Mouse (Mus musculus): ENCODE measurements around the gene 2310039H08Rik.
A peak's percentile ranks its signal among the peaks of the same experiment; 100 is the strongest.
"Not testable (repeated sequence)": the region's sequence is repeated elsewhere in the genome, so short reads cannot be mapped to it uniquely, and the experiment has no call there.

2310039H08Rik gene

DNA sequence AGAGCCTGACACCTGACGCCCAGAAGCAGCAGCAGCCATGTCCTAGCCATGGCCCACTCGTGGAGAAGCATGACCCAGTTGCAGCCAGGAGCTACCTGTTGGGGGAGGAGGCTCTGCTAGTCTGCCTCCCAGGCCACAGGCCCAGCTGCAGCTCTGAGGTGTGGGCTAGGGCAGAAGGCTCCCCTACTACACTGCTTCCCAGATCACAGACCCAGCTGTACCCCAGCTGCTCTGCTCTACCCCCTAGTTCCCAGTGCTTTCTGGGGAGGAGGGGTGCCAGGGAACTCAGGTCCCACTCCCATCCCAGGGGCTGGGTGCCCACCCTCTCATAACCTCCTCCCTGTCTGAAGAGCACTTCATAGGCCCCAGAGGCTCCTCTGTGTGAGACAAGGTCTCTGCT, 8.9 kb upstream of the 2310039H08Rik start, which contains the start of gene Ptcra:
Ptcra (minus strand) TSS at position 169 of the 400 bp plus-strand sequence.
- DNase-seq = no peak

DNA sequence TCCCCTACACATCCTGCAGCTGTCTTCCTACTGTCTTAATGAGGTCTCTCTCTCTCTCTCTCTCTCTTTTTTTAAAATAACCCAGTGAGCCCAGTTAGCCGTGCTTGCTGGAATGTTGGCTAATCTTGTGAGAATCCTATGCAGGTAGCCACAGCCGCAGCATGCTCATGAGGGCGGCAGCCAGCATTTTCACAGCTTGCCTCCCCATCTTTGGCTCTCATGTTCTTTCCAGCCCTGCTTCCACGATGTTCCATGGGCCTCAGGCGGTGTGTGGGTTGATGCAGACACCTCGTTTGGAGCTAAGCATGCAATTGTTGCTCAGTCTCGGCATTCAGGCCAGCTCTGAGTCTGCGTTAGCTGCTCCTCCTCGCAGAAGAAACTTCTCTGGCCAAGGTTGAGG, 7.5 kb upstream of the 2310039H08Rik start:
- not testable (repeated sequence) for DNase-seq

DNA sequence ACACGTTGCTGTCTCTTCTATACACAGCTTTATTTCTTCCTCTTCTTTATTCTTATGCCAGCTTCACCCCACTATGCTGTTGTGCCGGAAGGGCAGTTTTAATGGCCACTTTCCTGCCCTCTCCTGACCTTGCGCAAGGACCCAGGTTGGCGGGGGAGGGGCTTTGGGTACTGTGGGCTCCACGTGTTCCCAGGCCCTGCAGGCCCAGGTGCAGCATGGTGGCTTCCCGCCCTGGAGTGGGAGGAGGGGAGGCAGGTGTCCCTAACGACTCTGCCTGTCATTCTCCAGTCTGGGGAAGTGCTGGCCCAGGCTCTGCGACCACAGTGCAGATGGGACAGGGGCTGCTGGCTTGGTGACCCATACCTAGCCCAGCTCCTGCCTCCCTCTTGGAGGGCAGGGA, 4.6 kb upstream of the 2310039H08Rik start:
- no peak for DNase-seq

DNA sequence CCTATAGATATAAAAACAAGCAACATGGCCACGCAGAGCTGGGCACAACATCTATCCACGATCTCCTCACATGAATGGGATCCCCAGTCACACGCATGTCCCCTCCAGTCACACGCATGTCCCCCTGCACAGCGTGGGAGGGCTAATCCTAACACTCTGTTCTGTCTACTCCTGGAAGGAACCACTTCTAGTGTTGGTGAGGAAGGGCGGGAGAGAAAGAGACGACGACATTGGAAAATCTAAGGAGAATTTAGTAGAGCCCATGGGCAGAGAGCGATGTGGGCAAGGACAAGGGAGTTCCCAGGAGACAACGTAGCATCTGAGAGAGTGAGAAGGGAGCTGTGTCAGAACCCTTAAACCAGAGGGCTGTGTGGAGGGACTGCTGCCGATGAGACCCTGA, 1.9 kb upstream of the 2310039H08Rik start:
- DNase-seq = no peak

DNA sequence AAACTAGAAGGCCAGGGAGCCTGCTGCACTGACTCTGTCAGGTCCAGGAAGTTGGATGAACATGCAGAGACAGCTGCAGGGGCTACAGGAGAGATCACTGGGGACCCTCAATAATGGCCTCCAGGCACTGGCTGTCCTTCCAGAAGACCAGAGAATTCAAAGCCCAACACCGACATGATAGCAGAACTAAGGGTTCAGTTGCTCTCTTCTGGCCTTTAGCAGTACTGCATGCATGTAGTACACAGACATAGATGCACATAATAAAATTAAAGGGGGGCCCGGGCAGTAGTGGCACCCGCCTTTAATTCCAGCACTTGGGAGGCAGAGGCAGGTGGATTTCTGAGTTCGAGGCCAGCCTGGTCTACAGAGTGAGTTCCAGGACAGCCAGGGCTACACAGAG, 1.4 kb upstream of the 2310039H08Rik start:
- peak; percentile 46 for DNase-seq

DNA sequence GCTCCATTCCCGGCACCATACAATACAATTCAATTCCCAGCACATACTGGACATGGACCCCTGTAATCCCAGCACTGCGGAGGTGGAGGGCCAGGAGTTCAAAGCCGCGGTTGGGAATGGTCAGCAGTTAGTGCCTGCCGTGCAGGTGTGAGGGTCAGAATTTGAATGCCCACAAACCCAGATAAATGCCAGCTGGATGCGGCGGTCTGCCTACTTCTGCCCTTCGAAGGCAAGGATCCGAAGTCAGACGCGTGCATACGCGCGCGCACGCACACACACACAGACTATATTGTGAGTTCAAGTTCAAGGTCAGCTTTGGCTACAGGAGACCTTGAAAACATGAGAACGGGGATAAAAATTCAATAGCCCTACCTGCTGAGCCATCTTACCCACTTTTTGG, 819 bp upstream of the 2310039H08Rik start:
- DNase-seq = no peak

DNA sequence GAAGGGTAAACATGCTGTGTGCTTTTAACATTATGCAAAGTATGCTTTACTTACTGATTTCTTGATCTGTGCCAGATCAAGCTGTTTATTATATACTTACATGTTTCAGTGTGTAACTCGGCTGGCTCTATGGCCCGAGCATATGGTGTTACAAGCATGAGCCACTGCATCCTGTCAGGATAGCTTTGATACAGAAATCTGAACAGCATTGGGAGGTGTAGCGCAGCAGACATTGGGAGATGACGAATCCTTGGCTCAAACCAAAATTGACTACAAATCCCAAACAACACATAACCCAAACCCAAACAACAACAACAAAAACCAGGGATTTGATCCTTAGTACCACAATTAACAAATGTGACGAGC, 414 bp upstream of the 2310039H08Rik start:
- no peak for DNase-seq

DNA sequence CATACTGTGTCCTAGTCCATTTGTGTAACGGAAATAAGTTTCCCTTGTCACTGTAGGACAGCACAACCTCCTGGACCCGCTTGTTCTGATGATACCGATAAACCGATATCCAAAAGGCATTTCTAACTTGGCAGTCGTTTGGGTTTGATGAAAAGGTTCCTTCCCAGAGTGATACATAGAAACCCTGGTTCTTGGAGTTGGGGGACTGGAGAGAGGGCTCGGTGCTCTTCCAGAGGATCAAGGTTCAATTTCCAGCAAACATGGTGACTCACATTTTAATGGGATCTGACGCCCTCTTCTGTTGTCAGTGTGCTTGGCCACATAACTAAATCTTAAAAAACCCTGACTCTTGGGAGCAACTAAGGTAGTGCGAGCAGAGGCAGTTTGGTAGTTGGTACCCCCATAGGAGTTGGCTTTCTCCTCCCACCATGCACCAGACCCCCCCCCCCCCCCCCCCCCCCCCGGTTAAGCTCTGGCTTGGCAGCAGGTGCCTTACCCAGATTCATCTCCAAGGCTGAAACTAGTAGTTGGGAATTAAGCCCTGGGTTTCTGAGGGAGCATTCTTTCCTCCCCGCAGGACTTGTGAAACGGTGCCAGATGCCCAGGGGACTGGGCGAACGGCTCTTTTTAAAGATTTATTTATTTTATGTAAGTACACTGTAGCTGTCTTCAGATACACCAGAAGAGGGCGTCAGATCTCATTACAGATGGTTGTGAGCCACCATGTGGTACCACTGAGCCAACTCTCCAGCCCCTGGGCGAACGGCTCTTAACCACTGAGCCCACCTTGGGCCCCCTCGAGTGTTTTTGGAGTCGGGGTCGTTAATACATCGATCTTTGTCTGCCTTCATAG, 1.1 kb downstream of the 2310039H08Rik start:
- DNase-seq = peak; percentile 42

DNA sequence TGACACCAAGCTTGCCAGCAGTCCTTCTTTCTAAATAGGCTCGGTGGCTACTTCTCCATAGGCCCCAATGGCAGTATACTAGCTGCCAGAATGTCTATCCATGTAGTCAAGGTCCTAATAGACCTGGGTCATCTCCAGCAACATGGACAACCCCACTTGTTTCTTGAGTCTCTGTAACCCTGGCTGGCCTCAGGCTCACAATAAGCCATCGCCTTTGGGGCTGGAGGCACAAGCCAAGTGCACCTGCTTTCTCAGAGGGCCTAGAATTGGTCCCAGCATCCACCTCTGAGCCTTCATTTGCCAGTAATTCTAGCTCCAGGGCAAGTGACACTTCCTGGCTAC, 1.7 kb downstream of the 2310039H08Rik start:
- no peak for DNase-seq

DNA sequence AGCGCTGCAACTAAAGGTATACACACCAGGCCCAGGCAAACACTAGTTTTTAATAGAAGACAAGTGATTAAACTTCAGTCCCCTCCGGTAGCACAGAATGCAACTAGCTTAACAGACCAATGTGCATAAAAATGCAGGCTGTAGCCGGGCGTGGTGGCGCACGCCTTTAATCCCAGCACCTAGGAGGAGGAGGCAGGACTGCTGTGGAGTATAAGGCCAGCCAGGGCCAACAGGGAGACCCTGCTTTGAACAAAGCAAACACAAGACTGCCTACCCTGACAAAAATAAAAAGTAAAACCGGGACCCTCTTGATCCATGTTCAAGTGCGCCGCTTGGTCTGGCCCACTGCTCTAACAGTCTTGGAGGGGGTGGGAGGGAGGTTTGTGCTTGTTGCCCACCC, 2.6 kb downstream of the 2310039H08Rik start:
- DNase-seq = no peak

DNA sequence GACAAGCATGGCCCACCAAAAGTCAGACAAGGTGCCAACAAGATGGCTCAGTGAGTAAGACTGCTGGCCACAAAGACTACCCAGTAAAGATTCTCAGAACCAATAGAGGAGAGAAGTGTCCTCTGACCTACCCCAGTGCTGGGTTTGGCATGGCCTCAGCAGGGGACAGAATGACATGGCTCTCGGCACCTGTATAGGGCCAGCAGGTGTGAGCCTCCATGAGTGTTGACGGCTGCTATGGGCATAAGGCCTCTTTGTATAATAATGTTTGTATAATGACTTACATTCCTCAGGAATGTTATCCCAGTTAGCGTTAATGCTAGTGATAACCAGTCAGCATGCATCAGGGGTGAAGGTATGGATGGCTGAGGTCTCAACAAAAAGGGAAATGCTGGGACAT, 3.7 kb downstream of the 2310039H08Rik start:
- no peak for DNase-seq

DNA sequence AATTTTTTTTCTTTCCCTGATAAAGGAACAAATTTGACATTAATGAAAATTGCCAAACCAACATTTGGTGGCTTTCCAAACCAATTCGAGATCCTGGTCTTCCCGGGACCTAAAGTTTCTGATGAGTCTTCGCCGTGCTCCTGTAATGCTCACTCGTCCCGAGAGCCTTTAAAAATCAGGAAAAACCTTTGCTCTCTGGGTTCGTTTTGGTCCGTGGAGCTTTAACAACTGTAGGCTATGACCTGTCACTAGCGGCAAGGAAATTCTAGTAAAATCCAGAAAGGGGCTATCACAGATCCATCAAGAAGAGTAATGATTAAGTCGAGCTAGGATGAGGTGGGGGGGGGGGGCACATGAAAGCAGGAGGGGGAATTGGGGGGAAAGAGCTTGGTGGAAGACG, 9.4 kb downstream of the 2310039H08Rik start:
- DNase-seq = no peak

DNA sequence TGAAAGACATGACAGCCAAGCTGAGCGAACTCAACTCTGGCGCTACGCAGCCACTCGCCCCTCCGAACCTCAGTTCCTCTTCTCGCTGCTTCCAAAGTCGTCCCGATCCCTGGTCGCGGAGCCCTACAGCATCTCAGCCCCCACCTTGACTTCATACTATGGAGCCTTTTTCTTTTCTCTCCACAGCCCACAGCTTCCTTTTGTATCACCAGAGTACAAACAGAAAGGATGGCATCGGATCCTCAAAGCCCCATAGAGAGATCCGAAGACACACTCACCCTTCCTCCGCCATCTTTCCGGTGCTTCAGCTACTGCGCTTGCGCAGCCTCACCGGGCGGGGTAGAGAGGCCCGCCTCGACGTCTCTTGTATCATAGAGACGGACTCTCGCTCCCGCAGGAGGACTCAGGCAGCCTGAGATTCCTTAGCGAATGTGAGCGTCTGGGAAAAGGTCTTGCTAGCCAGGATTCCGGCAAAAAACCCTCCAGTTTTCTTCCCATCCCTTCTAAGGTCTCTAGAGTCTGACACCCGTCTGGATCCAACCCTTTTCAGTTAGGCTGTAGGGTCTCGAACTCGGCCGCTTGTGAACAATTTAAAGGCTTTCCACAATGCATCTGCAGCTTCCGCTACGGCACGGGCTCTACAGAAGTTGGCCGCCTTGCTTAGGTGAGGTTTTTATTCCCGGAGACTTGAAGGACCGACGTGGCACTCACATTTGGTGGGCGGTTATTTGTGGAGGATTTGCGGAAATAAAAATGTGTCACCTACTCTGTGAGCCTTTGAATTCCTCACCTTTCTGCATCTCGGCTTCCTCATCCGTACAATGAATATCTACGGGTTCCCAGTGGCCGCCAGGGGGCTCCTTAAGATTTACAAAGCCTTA, 10.1 kb downstream of the 2310039H08Rik start, which contains the start of gene Rpl7l1:
Rpl7l1 (minus strand) TSS at position 332 of the 881 bp plus-strand sequence.
- peak; percentile 96 for DNase-seq

DNA sequence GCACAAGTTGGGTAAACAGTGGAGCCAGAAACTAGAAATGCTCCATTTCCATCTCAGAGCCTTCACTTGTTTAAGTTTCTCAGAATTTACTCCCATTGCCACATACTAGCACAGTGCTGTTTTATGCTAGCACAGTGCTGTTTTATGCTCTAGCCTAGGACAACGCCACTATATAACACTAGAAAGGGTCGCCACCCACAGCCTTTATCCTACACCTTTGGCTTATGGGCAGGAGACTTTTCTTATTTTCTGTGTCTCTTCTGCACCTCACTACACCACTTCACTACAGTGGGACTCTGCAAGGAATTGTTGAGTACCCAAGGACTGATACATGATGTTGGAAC, 10.8 kb downstream of the 2310039H08Rik start:
- DNase-seq = no peak

DNA sequence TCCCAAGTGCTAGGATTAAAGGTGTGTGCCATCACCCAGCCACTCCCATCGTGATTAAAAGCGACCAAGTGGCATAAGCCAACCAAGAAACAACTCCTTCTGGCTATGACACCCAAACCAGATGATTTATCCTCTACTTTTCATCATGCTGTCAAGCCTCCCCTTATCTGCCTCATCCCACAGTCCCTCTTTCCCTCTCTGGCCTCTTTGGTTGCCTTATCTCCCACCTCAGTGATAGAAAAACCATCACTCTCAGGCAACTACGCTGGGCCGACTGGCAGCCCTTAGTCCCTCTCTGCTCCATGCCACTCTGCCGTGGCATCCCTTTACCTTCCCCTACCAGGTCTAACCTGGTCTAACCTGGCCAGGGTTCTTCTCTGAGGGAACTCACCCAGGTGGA, 14.5 kb downstream of the 2310039H08Rik start:
- no peak for DNase-seq

DNA sequence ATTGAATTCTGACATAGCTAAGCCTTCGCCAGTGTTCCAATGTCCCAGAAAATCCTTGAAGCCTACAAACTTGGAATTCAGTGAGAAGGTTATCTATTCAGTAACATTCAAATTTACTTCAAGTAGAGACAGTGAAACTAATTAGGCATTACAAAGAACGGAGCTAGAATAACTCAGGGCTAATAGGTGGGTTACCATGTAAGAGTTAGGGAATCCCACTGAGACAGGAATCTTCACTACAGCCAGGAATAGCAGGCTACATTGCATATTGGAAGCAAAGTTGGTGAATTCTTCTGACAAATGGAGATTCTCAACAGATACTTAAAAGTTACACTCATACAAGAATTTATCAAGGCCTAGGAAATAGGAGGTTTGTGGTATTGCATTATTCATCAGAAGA, 15.5 kb downstream of the 2310039H08Rik start:
- not testable (repeated sequence) for DNase-seq

DNA sequence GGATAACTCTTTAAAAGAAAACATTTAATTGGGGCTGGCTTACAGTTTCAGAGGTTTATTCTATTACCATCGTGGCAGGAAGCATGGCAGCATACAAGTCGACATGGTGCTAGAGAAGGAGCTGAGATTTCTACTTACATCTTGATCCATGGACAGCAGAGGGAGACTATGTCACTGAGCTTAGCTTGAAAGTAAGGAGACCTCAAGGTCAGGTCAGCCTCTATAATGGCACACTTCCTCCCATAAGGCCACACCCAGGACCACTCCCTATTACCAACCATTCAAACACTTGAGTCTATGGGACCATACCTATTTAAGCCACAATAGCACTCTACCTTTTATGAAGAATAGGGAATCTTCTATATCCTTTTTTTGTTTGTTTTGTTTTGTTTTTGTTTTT, 20.5 kb downstream of the 2310039H08Rik start:
- DNase-seq = no peak

DNA sequence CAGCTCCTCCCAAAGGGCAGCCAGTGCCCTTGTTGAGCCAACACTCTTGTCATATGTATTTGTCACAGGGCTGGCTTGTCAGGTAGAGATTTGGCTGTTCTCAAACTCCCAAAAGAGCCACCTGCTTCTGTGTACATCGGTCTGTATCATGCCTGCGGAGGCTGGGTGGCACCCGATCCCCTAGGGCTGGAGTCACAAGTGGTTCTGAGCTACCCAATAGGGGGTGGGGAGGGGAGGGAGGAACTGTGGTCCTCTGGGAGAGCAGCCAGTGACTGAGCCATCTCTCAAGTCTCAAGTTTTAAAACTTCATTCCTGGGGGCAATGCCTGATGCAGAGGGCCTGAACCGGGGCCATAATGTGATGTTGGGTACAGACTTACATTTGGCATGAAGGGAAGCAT, 24.3 kb downstream of the 2310039H08Rik start:
- no peak for DNase-seq

DNA sequence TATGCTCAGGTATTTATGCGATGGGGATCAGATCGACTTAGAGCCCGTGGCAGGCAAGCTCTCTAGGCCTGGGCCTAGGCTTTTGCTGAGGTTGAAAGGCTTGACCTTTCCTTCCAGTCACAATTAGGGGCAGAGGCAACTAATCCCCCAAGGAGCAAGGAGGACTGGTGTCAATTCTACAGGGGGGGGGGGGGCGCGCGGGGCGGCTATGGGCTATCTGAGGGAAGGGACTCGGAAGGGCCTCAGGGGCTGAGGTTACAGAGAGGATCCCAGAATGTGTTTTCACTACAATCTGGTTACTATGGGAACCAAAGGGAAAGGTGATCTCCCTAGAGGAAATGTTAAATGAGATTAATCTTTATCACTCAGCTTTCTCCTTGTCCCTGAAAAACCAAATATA, 25.0 kb downstream of the 2310039H08Rik start:
- no peak for DNase-seq

DNA sequence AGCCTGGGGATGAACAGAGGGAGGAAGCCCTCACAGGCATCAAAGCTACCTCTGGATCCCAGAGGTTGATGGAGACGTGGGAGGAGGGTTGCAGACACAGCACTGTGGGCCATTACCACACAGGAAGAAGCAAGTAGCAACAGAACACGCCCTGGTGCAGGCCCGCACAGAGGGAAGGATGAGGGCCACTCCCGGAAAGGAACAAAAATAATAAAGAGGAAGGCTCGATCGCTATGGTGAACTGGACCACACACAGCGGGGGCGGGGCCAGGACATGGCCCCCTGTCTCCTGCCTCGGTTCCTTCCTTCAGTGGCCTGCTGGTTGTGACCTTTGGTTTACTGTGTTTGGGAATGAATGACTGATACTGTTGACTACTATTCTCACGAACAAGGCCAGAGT, 27.2 kb downstream of the 2310039H08Rik start:
- DNase-seq = no peak

DNA sequence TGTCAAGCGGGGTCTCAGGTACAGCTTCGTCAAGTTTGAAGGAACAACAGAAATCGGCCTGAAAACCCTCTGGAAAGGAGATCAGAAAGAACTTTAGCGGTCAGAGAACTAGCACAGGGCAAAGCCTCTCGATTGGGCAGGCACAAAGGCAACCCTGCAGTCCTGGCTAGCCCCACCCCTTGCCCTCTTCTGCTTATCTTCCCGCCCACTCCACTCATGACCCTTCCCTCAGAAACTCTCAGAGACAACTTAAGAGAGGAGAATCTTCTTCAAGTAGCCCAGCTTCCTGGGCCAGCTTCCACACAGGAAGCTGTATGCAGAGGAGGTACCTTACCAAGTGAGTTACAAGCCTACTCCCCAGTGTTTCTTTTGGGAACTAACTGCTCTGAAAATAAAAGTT, 29.3 kb downstream of the 2310039H08Rik start:
- no peak for DNase-seq

DNA sequence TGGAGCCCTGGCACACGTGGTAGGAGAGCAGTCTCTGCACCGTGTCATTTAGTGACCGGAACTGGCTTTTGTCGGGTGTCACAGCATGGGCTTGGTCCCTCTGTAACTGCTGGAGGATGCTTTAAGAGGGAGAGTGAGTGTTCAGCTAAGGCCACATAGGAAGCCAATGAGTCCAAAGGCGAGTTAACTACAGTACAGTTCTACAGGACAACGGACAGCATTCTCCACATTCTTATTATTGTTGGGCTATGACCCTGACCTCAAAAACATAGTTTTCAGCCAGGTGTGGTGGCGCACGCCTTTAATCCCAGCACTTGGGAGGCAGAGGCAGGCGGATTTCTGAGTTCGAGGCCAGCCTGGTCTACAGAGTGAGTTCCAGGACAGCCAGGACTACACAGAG, 35.9 kb downstream of the 2310039H08Rik start:
- DNase-seq = no peak

DNA sequence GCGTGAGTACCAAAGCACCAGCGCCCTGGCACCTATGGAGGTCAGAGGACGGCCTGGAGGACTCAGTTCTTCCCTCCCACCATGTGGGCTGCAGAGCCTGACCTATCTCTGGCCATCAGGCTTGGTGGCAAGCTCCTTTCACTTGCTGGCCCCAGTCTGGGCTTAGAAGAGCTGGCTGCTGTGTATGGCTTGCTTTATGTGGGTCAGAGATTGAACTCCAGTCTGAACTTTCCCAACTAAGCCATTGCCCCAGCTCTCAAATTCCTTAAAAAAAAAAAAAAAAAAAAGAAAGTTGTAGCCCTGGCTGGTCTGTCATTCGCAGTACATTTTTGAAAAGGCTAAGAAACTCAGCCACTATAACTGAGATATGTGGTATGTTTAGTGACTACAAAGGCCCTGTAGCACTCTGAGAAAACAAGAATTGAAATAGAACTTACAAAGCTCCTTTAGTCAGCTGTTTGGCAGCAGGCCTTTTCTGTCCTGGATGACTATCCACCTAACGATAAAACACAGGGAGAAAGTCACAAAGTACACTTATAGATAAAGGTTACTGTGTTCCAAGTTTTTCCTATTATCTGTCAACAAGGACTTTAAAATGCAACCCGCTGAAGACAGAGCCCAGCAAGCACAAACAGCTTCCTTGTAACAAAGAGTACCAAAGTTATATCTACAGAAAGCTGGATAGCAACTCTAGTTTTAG, 36.8 kb downstream of the 2310039H08Rik start:
- no peak for DNase-seq

DNA sequence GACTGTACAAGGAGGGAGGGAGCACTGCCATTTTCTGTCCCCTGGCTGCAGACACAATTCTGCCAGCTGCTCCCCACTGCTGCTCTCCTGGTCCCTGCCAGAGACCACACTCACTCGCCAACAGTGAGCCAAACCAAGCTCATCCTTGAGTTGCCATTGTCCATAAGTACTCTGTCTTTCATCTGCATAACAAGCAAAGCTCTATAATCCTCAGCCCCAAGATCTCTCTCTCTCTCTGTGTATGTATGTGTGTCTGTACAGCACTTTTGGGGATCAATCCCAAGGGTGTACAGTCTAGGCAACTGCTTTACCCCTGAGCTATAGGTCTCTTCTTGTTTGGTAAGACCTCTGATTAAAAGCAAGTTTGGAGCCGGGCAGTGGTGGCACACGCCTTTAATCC, 38.2 kb downstream of the 2310039H08Rik start:
- DNase-seq = no peak
